Mouse (Mus musculus) erythroid progenitor cell, adult 5-6 weeks (primary cell): Measurements from ENCODE around the gene Dapl1. TPM values are rescaled to one million over a fixed set of nuclear protein-coding genes. Genes with fewer than 3 reads are reported as not detected.

Source experiments
- ATAC-seq: replicated peaks from 2 replicates; pipeline ENCODE4 v1.8.0; 2016; ENCODE audit warnings: moderate number of reproducible peaks, mild to moderate bottlenecking, moderate TSS enrichment, inconsistent platforms; ENCODE audit not compliant: poor library complexity, low FRiP score, severe bottlenecking
- total RNA-seq, 2 experiments: library from RNA; stranded (forward) in 1 of 2; stranded (reverse) in 1 of 2; fragments of 150-400 nt in 1 of 2; fragments of 186-747, 209-891 nt in 1 of 2; gene quantifications; 2 replicates each; pipeline versions ENCODE4 v1.2.3 to v1.2.4; 2015 to 2017; ENCODE audit warnings: low replicate concordance in 2 of 2

Dapl1 gene
- 4.0 TPM in 1 of 2 replicates, not detected in the other for total RNA-seq (2015; ENCODE audit: low replicate concordance)
- total RNA-seq (2017; ENCODE audit: low replicate concordance) = not detected in 2 replicates

GRCm38 (mm10) chr2:59484438-59484837 lies at the start of gene Dapl1:
Dapl1 (plus strand) TSS chr2:59484653.
- no peak for ATAC-seq

GRCm38 (mm10) chr2:59434820-59435219 lies 49.6 kb upstream of the Dapl1 start:
- no peak for ATAC-seq

- no peak for ATAC-seq
Observed at GRCm38 (mm10) chr2:59437684-59438393, 46.6 kb upstream of the Dapl1 start.

GRCm38 (mm10) chr2:59438479-59438935 lies 45.9 kb upstream of the Dapl1 start:
- ATAC-seq = 0 out of 2 replicates have a peak, but pooled peaks have one; percentile 19

- ATAC-seq = no peak
Observed at GRCm38 (mm10) chr2:59439824-59440223, 44.6 kb upstream of the Dapl1 start.

GRCm38 (mm10) chr2:59440481-59440880 lies 44.0 kb upstream of the Dapl1 start:
- ATAC-seq = no peak

- ATAC-seq = no peak
Observed at GRCm38 (mm10) chr2:59441681-59442080, 42.8 kb upstream of the Dapl1 start.

- ATAC-seq = no peak
Observed at GRCm38 (mm10) chr2:59446671-59447070, 37.8 kb upstream of the Dapl1 start.

GRCm38 (mm10) chr2:59447712-59448111 lies 36.7 kb upstream of the Dapl1 start:
- ATAC-seq = no peak

- ATAC-seq = no peak
Observed at GRCm38 (mm10) chr2:59448516-59448915, 35.9 kb upstream of the Dapl1 start.

- no peak for ATAC-seq
Observed at GRCm38 (mm10) chr2:59448921-59449320, 35.5 kb upstream of the Dapl1 start.

GRCm38 (mm10) chr2:59451675-59452074 lies 32.8 kb upstream of the Dapl1 start:
- no peak for ATAC-seq

GRCm38 (mm10) chr2:59452102-59452501 lies 32.4 kb upstream of the Dapl1 start:
- ATAC-seq = no peak

- ATAC-seq = no peak
Observed at GRCm38 (mm10) chr2:59462086-59462485, 22.4 kb upstream of the Dapl1 start.

- no peak for ATAC-seq
Observed at GRCm38 (mm10) chr2:59463428-59464182, 20.8 kb upstream of the Dapl1 start.

GRCm38 (mm10) chr2:59465671-59466070 lies 18.8 kb upstream of the Dapl1 start:
- ATAC-seq = no peak

GRCm38 (mm10) chr2:59466358-59466757 lies 18.1 kb upstream of the Dapl1 start:
- no peak for ATAC-seq

- ATAC-seq = no peak
Observed at GRCm38 (mm10) chr2:59467085-59467484, 17.4 kb upstream of the Dapl1 start.

- ATAC-seq = no peak
Observed at GRCm38 (mm10) chr2:59467976-59468375, 16.5 kb upstream of the Dapl1 start.

GRCm38 (mm10) chr2:59469590-59470245 lies 14.7 kb upstream of the Dapl1 start:
- ATAC-seq = no peak
